Mouse (Mus musculus) CH12.LX (cell line): ENCODE results near the gene Actn4.

ENCODE experiments used
- CTCF ChIP-seq, 2 experiments: IDR thresholded peaks in 1 of 2; conservative IDR thresholded peaks in 1 of 2; 2 replicates each; pipeline ENCODE4 v1.5.1; 2011 to 2012; ENCODE audit warnings: low read depth in 2 of 2, low read length in 2 of 2, improper control_type of control experiment in 1 of 2, inconsistent platforms in 1 of 2, mild to moderate bottlenecking in 1 of 2, moderate library complexity in 1 of 2
- EP300 ChIP-seq: IDR thresholded peaks from 2 replicates; pipeline ENCODE4 v1.6.1; 2011; ENCODE audit warnings: low read length, improper control_type of control experiment
- JUN ChIP-seq: IDR thresholded peaks from 2 replicates; pipeline ENCODE4 v1.6.1; 2011; ENCODE audit warnings: low read depth, mild to moderate bottlenecking, low read length, improper control_type of control experiment, moderate library complexity; ENCODE audit not compliant: insufficient read depth
- MAX ChIP-seq: IDR thresholded peaks from 2 replicates; pipeline ENCODE4 v1.6.1; 2011; ENCODE audit warnings: low read length, improper control_type of control experiment
- PAX5 ChIP-seq: IDR thresholded peaks from 2 replicates; pipeline ENCODE4 v1.6.1; 2012; ENCODE audit warnings: low read length, inconsistent platforms, mixed read lengths
- POLR2A ChIP-seq: IDR thresholded peaks from 2 replicates; pipeline ENCODE4 v1.6.1; 2011; ENCODE audit warnings: low read depth, mild to moderate bottlenecking, improper control_type of control experiment, low read length
- POLR2AphosphoS2 ChIP-seq: IDR thresholded peaks from 2 replicates; pipeline ENCODE4 v1.6.1; 2011; ENCODE audit warnings: low read depth, low read length, improper control_type of control experiment
- RCOR1 ChIP-seq: conservative IDR thresholded peaks from 2 replicates; pipeline ENCODE4 v1.6.1; 2012; ENCODE audit warnings: low read depth, mild to moderate bottlenecking, inconsistent platforms, low read length, improper control_type of control experiment
- USF2 ChIP-seq: conservative IDR thresholded peaks from 2 replicates; pipeline ENCODE4 v1.6.1; 2011; ENCODE audit warnings: low read depth, low read length, improper control_type of control experiment

- TF ChIP-seq POLR2A (no peak), MAX (no peak), JUN (no peak), PAX5 (no peak), POLR2AphosphoS2 (no peak), CTCF (conservative IDR thresholded peaks at IDR 0.05 in 1 of 2, IDR thresholded peaks at IDR 0.05 in 1 of 2; ENCODE audit: low read depth in 2 of 2, low read length in 2 of 2) (no peak), EP300 (no peak), RCOR1 (no peak), USF2 (no peak)
These were observed 75.7 kb downstream of the Actn4 start for GRCm38 (mm10) chr7:28886486-28886885.
